Mouse (Mus musculus) activated CD4-positive, CD25-positive, alpha-beta regulatory T cell, adult 4 months (primary cell): ENCODE measurements around the gene Xaf1. TPM values are rescaled to one million over a fixed set of nuclear protein-coding genes. Genes with fewer than 3 reads are reported as not detected.
"Not testable (repeated sequence)": the region's sequence is repeated elsewhere in the genome, so short reads cannot be mapped to it uniquely, and the experiment has no call there.

Source experiments
- ATAC-seq: one replicate; pipeline ENCODE4 v1.8.0; 2017
- polyA plus RNA-seq, 2 experiments: library from polyadenylated mRNA; unstranded; fragments of 100-300 nt; shearing (Covaris generic); gene quantifications; one replicate each; pipeline ENCODE4 v1.2.1; 2017

The Xaf1 gene
- polyA plus RNA-seq, 2 experiments from 2014 or later, result 68.0 to 111 TPM

- ATAC-seq, result no peak
Measured at GRCm38 (mm10) chr11:72314151-72314895, 12.9 kb downstream of the Xaf1 start, which contains the start of gene Fbxo39. Gene Fbxo39 (plus strand): TSS chr11:72314444.

GRCm38 (mm10) chr11:72318026-72318425 is 16.6 kb downstream of the Xaf1 start:
- ATAC-seq, result no peak

- ATAC-seq, result no peak
Measured at GRCm38 (mm10) chr11:72324431-72324830, 23.0 kb downstream of the Xaf1 start.

GRCm38 (mm10) chr11:72325701-72326100 is 24.3 kb downstream of the Xaf1 start:
- no peak for ATAC-seq

- no peak for ATAC-seq
Measured at GRCm38 (mm10) chr11:72332951-72333667, 31.7 kb downstream of the Xaf1 start.

- ATAC-seq, result no peak
Measured at GRCm38 (mm10) chr11:72334653-72335052, 33.2 kb downstream of the Xaf1 start.

- no peak for ATAC-seq
Measured at GRCm38 (mm10) chr11:72336726-72337125, 35.3 kb downstream of the Xaf1 start.

GRCm38 (mm10) chr11:72338437-72338871 is 37.0 kb downstream of the Xaf1 start:
- no peak for ATAC-seq

- no peak for ATAC-seq
Measured at GRCm38 (mm10) chr11:72339716-72340115, 38.3 kb downstream of the Xaf1 start.

- ATAC-seq, result no peak
Measured at GRCm38 (mm10) chr11:72342549-72343237, 41.3 kb downstream of the Xaf1 start.

GRCm38 (mm10) chr11:72343238-72343625 is 41.8 kb downstream of the Xaf1 start:
- ATAC-seq, result not testable (repeated sequence)

GRCm38 (mm10) chr11:72343904-72344303 is 42.5 kb downstream of the Xaf1 start:
- ATAC-seq, result no peak

GRCm38 (mm10) chr11:72344486-72344885 is 43.1 kb downstream of the Xaf1 start:
- no peak for ATAC-seq

- no peak for ATAC-seq
Measured at GRCm38 (mm10) chr11:72348563-72348962, 47.1 kb downstream of the Xaf1 start.

- ATAC-seq, result no peak
Measured at GRCm38 (mm10) chr11:72349016-72349415, 47.6 kb downstream of the Xaf1 start.

- ATAC-seq, result no peak
Measured at GRCm38 (mm10) chr11:72349652-72350051, 48.2 kb downstream of the Xaf1 start.

GRCm38 (mm10) chr11:72352272-72352671 is 50.8 kb downstream of the Xaf1 start:
- no peak for ATAC-seq

GRCm38 (mm10) chr11:72353186-72353585 is 51.8 kb downstream of the Xaf1 start:
- ATAC-seq, result no peak

- no peak for ATAC-seq
Measured at GRCm38 (mm10) chr11:72354971-72355728, 53.7 kb downstream of the Xaf1 start.

GRCm38 (mm10) chr11:72361385-72362346 is 60.2 kb downstream of the Xaf1 start:
- no peak for ATAC-seq

GRCm38 (mm10) chr11:72362347-72362741 is 60.9 kb downstream of the Xaf1 start, which contains the start of gene Tekt1:
Gene Tekt1 (minus strand): TSS chr11:72362442.
- no peak for ATAC-seq
